Mouse (Mus musculus): ENCODE measurements around the gene Zfp335. TPM values are rescaled to one million over a fixed set of nuclear protein-coding genes. Genes with fewer than 3 reads are reported as not detected.

The Zfp335 gene
- polyA plus RNA-seq (2015; fragmentation: Nextera tagmentation; extraction: Ambion mirVana), result 2.1 and 2.5 TPM in 2 replicates

- peak within 1 kb of the TSS; percentile 92 for H3K4me2 ChIP-seq (ENCODE audit: low read depth, low read length)
- peak within 1 kb of the TSS; percentile 97 for H3K4me3 ChIP-seq (ENCODE audit: low read depth, low read length)
- TF ChIP-seq EP300 (IDR thresholded peaks at IDR 0.05; ENCODE audit: low read depth), result peak; percentile 63; the same call in 1 of the 2 replicates
- TF ChIP-seq CTCF (IDR thresholded peaks at IDR 0.05; ENCODE audit: low read depth), result peak; percentile 73
- peak within 1 kb of the TSS; percentile 98 for H3K27ac ChIP-seq (ENCODE audit: low read depth)
- H3K36me3 ChIP-seq (replicated peaks; ENCODE audit: insufficient read depth, low read length), result peaks cover 30% of the 10 kb centered on the region
- H3K4me1 ChIP-seq (ENCODE audit: insufficient read depth), result peaks cover 40% of the 10 kb centered on the region
- H3K9me3 ChIP-seq (ENCODE audit: low read length), result no peaks in the 10 kb centered on the region; the same call in 1 of the 2 replicates
- DNase-seq, result peak; percentile 94
- no peaks in the 10 kb centered on the region for H3K27me3 ChIP-seq (ENCODE audit: insufficient read depth, low read length)
- peak within 1 kb of the TSS; percentile 87 for H3K9ac ChIP-seq (replicated peaks)
- peak; percentile 83 for ATAC-seq
- under 1% methylated on average over 90 of the region's 91 CpGs for WGBS (ENCODE audit: insufficient replicate concordance)
Observed at GRCm38 (mm10) chr2:164911086-164912048, at the start of gene Zfp335. TSS of gene Zfp335 (minus strand) at chr2:164911757.

- DNase-seq (peak; percentile 73), ATAC-seq (peak; percentile 59)
- peak within 1 kb of the TSS; percentile 57 for H3K4me3 ChIP-seq (ENCODE audit: low read depth, low read length)
- no peaks in the 10 kb centered on the region for H3K9me3 ChIP-seq (ENCODE audit: low read length)
- peaks cover 3% of the 10 kb centered on the region for H3K4me1 ChIP-seq (ENCODE audit: insufficient read depth)
- H3K27me3 ChIP-seq (ENCODE audit: insufficient read depth, low read length), result peaks cover 13% of the 10 kb centered on the region; the same call in 1 of the 2 replicates
- 2% methylated on average over 33 of the region's 54 CpGs for WGBS (ENCODE audit: insufficient replicate concordance)
- no peak within 1 kb of the TSS for H3K9ac ChIP-seq (replicated peaks)
- no peak within 1 kb of the TSS for H3K27ac ChIP-seq (ENCODE audit: low read depth)
- H3K4me2 ChIP-seq (ENCODE audit: low read depth, low read length), result peak within 1 kb of the TSS; percentile 85
- no peaks in the 10 kb centered on the region for H3K36me3 ChIP-seq (replicated peaks; ENCODE audit: insufficient read depth, low read length)
- TF ChIP-seq CTCF (IDR thresholded peaks at IDR 0.05; ENCODE audit: low read depth) (no peak), EP300 (IDR thresholded peaks at IDR 0.05; ENCODE audit: low read depth) (no peak)
Observed at GRCm38 (mm10) chr2:164960716-164961441, 49.3 kb upstream of the Zfp335 start, which contains the start of gene Slc12a5. TSS of gene Slc12a5 (plus strand) at chr2:164960802.

DNA sequence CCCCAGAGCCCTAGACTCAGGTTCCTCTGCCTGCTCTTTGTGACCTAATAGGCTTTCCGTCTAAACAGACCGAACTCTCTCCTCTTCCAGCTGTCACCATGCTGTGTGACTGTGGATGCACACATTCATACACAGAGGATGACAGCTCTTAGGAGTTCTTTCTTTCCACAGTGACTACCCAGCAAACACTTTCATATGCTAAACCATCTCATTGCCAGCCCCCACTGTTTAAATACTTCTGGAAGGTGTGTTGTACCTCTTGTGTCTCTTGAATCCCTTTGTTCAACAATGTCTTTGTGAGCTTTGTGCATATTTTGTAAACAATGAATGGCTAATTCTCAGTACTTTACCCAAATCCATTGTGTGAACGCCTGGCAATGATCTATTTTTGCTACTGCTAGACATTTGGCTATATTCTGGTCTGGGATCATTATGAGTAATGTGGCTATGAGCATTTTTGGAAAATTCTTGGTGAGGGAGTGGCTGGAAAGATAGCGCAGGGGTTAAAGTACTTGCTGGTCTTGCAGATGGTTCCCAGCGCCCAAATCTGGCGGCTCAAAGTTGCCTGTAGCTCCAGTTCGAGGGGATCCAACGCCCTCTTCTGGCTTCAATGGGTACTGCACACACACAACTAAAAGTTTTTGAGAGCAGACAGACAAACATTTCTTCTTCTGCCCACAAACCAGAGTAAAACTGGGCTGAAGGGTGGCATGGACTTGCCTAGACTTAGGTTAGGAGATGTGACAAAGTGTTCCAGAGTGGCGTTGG lies 46.2 kb upstream of the Zfp335 start:
- Histone ChIP-seq H3K4me1 (ENCODE audit: insufficient read depth) (peaks cover 3% of the 10 kb centered on the region), H3K36me3 (replicated peaks; ENCODE audit: insufficient read depth, low read length) (no peaks in the 10 kb centered on the region), H3K9me3 (ENCODE audit: low read length) (no peaks in the 10 kb centered on the region), H3K4me2 (ENCODE audit: low read depth, low read length) (no peak overlapping the region), H3K9ac (replicated peaks) (no peak overlapping the region), H3K27ac (ENCODE audit: low read depth) (no peak overlapping the region), H3K27me3 (ENCODE audit: insufficient read depth, low read length) (peaks cover 26% of the 10 kb centered on the region), H3K4me3 (ENCODE audit: low read depth, low read length) (no peak overlapping the region)
- 62% methylated on average over 9 of the region's 9 CpGs for WGBS (ENCODE audit: insufficient replicate concordance)
- DNase-seq, result no peak
- TF ChIP-seq CTCF (IDR thresholded peaks at IDR 0.05; ENCODE audit: low read depth) (peak; percentile 33), EP300 (IDR thresholded peaks at IDR 0.05; ENCODE audit: low read depth) (no peak)
- no peak for ATAC-seq

DNA sequence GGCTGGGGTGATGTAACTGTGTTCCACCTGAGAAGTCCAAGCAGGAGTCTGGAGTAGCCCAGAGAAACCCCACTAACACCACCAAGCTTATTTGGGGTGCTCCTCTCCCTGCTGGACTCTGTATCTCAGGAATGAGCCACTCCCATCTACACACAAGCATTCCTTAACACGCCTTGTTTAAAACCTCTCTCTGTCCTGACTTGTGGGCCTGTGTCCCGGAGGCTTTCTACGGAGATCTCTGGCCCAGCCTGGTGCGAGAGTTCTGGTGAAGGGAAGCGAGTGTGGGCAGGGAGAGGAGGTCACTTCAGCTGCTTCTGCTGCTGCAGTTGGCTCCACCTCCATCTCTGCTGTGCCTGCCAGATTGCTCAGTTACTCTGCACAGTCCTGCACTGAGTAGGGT lies 44.6 kb upstream of the Zfp335 start:
- Histone ChIP-seq H3K9ac (replicated peaks) (no peak overlapping the region), H3K4me1 (ENCODE audit: insufficient read depth) (peaks cover 3% of the 10 kb centered on the region), H3K27ac (ENCODE audit: low read depth) (no peak overlapping the region), H3K27me3 (ENCODE audit: insufficient read depth, low read length) (peaks cover 32% of the 10 kb centered on the region), H3K36me3 (replicated peaks; ENCODE audit: insufficient read depth, low read length) (no peaks in the 10 kb centered on the region), H3K9me3 (ENCODE audit: low read length) (no peaks in the 10 kb centered on the region), H3K4me2 (ENCODE audit: low read depth, low read length) (no peak overlapping the region), H3K4me3 (ENCODE audit: low read depth, low read length) (no peak overlapping the region)
- ATAC-seq, result no peak
- TF ChIP-seq EP300 (IDR thresholded peaks at IDR 0.05; ENCODE audit: low read depth) (no peak), CTCF (IDR thresholded peaks at IDR 0.05; ENCODE audit: low read depth) (no peak)
- no peak for DNase-seq
- WGBS (ENCODE audit: insufficient replicate concordance), result 55% methylated on average over 5 of the region's 5 CpGs

- ATAC-seq, result no peak
- no peak overlapping the region for H3K9ac ChIP-seq (replicated peaks)
- 0 out of 2 replicates have a peak, but pooled peaks have one; percentile 12 for TF ChIP-seq CTCF (IDR thresholded peaks at IDR 0.05; ENCODE audit: low read depth)
- no peak for TF ChIP-seq EP300 (IDR thresholded peaks at IDR 0.05; ENCODE audit: low read depth)
- no peak for DNase-seq
- no peak overlapping the region for H3K4me3 ChIP-seq (ENCODE audit: low read depth, low read length)
- no peaks in the 10 kb centered on the region for H3K36me3 ChIP-seq (replicated peaks; ENCODE audit: insufficient read depth, low read length)
- H3K4me2 ChIP-seq (ENCODE audit: low read depth, low read length), result no peak overlapping the region
- WGBS (ENCODE audit: insufficient replicate concordance), result 67% methylated on average over 4 of the region's 4 CpGs
- peaks cover 3% of the 10 kb centered on the region for H3K4me1 ChIP-seq (ENCODE audit: insufficient read depth)
- H3K27ac ChIP-seq (ENCODE audit: low read depth), result no peak overlapping the region
- H3K27me3 ChIP-seq (ENCODE audit: insufficient read depth, low read length), result peaks cover 34% of the 10 kb centered on the region
- no peaks in the 10 kb centered on the region for H3K9me3 ChIP-seq (ENCODE audit: low read length)
Observed at GRCm38 (mm10) chr2:164955725-164956124, 44.2 kb upstream of the Zfp335 start.
